Mouse (Mus musculus) megakaryocyte, embryonic 14.5 days (primary cell): Measurements from ENCODE around the gene Fzr1.

Experiments
- FLI1 ChIP-seq: IDR thresholded peaks from 2 replicates; pipeline ENCODE4 v1.6.1; 2012; ENCODE audit warnings: low read length, inconsistent platforms, mixed read lengths
- GATA1 ChIP-seq: IDR thresholded peaks from 3 replicates; pipeline ENCODE4 v1.6.1; 2012; ENCODE audit warnings: mixed read lengths, low read length, inconsistent platforms, borderline replicate concordance

GRCm38 (mm10) chr10:81424246-81425051 lies 46.1 kb upstream of the Fzr1 start:
- no peak for TF ChIP-seq GATA1
- no peak for TF ChIP-seq FLI1
